Mouse (Mus musculus): ENCODE data around the gene Ifna7.

DNA sequence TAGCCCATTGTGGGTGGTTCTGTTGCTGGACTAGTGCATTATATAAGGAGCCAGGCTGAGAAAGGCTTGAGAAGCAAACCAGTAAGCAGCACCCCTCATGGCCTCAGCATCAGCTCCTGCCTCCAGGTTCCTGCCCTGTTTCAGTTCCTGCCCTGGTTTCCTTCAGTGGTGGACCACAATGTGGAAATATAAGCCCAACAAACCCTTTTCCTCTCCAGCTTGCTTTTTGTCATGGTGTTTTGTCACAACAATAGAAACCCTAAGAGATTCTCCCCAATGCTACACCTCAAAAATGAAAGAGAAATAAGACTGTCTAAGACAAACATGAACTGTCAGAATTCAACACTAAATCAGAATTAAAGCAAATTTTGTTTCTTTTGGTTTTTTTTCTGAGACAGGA, 43.2 kb downstream of the Ifna7 start:
- no peak for TF ChIP-seq POLR2A (IDR thresholded peaks at IDR 0.05; ENCODE audit: control insufficient read depth, extremely low read depth, insufficient read depth, low read length, poor library complexity)
- no peak for TF ChIP-seq CTCF (IDR thresholded peaks at IDR 0.05; ENCODE audit: borderline replicate concordance, control insufficient read depth, extremely low read depth, insufficient read depth, low read length, poor library complexity)

All from thymus, adult 2 months (tissue).